Mouse (Mus musculus) frontal cortex, postnatal 25 days (tissue): ENCODE data around the gene Dpysl5.
A peak's percentile ranks its signal among the peaks of the same experiment; 100 is the strongest.

Source experiments
- DNase-seq, 2 experiments: peaks; one replicate each; pipeline ENCODE4 v3.0.0; 2022; ENCODE audit warnings: low spot score in 2 of 2

Dpysl5 gene

GRCm38 (mm10) chr5:30763511-30763830, 52.1 kb downstream of the Dpysl5 start:
- no peak for DNase-seq

GRCm38 (mm10) chr5:30765596-30766370, 54.4 kb downstream of the Dpysl5 start:
- no peak for DNase-seq

- DNase-seq = no peak
These were observed 56.7 kb downstream of the Dpysl5 start for GRCm38 (mm10) chr5:30768082-30768481.

- DNase-seq = no peak
These were observed 57.2 kb downstream of the Dpysl5 start for GRCm38 (mm10) chr5:30768598-30768997.

GRCm38 (mm10) chr5:30769075-30769474, 57.7 kb downstream of the Dpysl5 start:
- DNase-seq = no peak

- peak; percentile 90 for DNase-seq
These were observed 63.4 kb downstream of the Dpysl5 start for GRCm38 (mm10) chr5:30774601-30775371.

GRCm38 (mm10) chr5:30780699-30781098, 69.3 kb downstream of the Dpysl5 start:
- no peak for DNase-seq

GRCm38 (mm10) chr5:30781147-30781546, 69.8 kb downstream of the Dpysl5 start:
- no peak for DNase-seq

GRCm38 (mm10) chr5:30787381-30787780, 76.0 kb downstream of the Dpysl5 start:
- DNase-seq = no peak

- no peak for DNase-seq
These were observed 78.7 kb downstream of the Dpysl5 start for GRCm38 (mm10) chr5:30790047-30790446.

GRCm38 (mm10) chr5:30796125-30796524, 84.8 kb downstream of the Dpysl5 start:
- DNase-seq = peak; percentile 66 to 76

GRCm38 (mm10) chr5:30797482-30797881, 86.1 kb downstream of the Dpysl5 start:
- no peak for DNase-seq

- no peak for DNase-seq
These were observed 86.6 kb downstream of the Dpysl5 start for GRCm38 (mm10) chr5:30797982-30798381.

GRCm38 (mm10) chr5:30798965-30799364, 87.6 kb downstream of the Dpysl5 start:
- no peak for DNase-seq

- no peak for DNase-seq
These were observed 91.5 kb downstream of the Dpysl5 start for GRCm38 (mm10) chr5:30802724-30803467.

GRCm38 (mm10) chr5:30806106-30806505, 94.7 kb downstream of the Dpysl5 start:
- DNase-seq = peak; percentile 88 to 89

- peak; percentile 85 to 90 for DNase-seq
These were observed 103.2 kb downstream of the Dpysl5 start, which contains the start of gene Mapre3 for GRCm38 (mm10) chr5:30814424-30815119. Gene Mapre3 (plus strand): TSS chr5:30814641.

GRCm38 (mm10) chr5:30815120-30815465, 103.7 kb downstream of the Dpysl5 start:
- DNase-seq = no peak

- no peak for DNase-seq
These were observed 105.0 kb downstream of the Dpysl5 start for GRCm38 (mm10) chr5:30816261-30816791.

GRCm38 (mm10) chr5:30818758-30819309, 107.5 kb downstream of the Dpysl5 start:
- DNase-seq = no peak

GRCm38 (mm10) chr5:30822689-30823088, 111.3 kb downstream of the Dpysl5 start:
- DNase-seq = no peak
